Mouse (Mus musculus) 3134 (cell line): ENCODE data around the gene Ap3d1.

Experiments
- DNase-seq: peaks from one replicate; pipeline ENCODE4 v3.0.0-alpha.2; 2011; ENCODE audit warnings: low spot score; ENCODE audit not compliant: insufficient read length; ENCODE audit errors: extremely low read depth

Gene Ap3d1

GRCm38 (mm10) chr10:80742180-80742978 lies at the start of gene Ap3d1:
TSS of gene Ap3d1 (minus strand) at chr10:80742264.
- peak; percentile 96 for DNase-seq

- DNase-seq: peak; percentile 35
These were observed 49.6 kb upstream of the Ap3d1 start for GRCm38 (mm10) chr10:80791476-80792174.

DNA sequence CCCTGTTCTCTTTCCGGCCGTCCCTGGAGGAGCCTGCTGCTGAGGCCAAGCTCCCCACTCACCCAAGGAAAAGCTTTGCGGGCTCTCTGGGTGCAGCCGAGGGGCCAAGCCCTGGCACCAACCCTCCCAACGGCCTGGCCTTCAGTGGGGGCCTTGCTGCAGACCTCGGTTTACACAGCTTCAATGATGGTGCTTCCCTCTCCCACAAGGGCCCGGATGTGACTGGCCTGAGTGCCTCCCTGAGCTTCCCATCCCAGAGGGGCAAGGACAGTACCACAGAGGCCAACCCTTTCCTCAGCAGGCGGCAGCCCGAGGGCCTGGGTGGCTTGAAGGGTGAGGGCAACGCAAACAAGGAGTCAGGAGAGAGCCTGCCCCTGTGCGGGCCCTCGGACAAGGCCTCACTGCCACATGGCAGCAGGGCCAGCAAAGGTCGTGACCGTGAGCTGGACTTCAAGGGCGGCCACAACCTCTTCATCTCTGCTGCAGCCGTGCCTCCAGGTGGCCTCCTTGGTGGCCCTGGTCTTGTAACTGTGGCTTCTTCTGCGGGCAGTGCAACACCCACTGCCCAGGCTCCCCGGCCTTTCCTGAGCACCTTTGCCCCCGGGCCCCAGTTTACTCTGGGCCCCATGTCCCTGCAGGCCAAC lies 48.8 kb upstream of the Ap3d1 start:
- DNase-seq: no peak

DNA sequence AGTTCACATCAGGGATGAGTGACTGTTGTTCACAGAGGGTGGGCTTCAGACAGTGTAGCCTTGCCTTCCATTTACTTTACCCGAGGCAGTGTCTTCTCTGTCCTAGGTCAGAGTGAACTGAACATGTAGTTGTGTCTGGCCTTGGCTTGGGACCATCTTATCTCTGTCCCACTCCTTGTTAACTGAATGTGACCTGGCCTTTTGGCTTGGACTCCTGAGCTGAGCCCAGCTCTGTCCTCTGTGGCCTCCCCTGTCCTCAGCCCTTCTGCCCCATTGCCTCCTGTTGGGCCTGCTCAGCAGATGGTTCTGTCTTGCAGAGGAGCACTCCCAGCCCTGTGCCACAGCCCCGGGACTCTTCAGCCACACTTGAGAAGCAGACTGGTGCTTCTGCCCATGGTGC lies 45.5 kb upstream of the Ap3d1 start:
- no peak for DNase-seq

DNA sequence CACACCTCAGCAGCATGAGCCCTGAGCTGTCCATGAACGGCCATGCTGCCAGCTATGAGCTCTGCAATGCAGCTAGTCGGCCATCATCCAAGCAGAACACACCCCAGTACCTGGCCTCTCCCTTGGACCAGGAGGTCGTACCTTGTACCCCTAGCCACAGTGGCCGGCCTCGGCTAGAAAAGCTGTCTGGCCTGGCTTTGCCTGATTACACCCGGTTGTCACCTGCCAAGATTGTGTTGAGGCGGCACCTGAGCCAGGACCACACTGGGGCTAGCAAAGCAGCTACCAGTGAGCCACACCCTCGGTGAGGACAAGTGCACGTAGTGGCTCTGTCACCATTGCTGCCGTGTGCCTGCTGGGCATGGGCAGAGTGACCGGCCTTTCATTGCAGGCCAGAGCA lies 43.9 kb upstream of the Ap3d1 start:
- DNase-seq: no peak

- DNase-seq: no peak
These were observed 42.8 kb upstream of the Ap3d1 start for GRCm38 (mm10) chr10:80784871-80785270.

- DNase-seq: no peak
These were observed 42.2 kb upstream of the Ap3d1 start for GRCm38 (mm10) chr10:80784302-80784701.

GRCm38 (mm10) chr10:80779565-80779964 lies 37.5 kb upstream of the Ap3d1 start:
- DNase-seq: no peak

GRCm38 (mm10) chr10:80777123-80777522 lies 35.1 kb upstream of the Ap3d1 start:
- DNase-seq: no peak

DNA sequence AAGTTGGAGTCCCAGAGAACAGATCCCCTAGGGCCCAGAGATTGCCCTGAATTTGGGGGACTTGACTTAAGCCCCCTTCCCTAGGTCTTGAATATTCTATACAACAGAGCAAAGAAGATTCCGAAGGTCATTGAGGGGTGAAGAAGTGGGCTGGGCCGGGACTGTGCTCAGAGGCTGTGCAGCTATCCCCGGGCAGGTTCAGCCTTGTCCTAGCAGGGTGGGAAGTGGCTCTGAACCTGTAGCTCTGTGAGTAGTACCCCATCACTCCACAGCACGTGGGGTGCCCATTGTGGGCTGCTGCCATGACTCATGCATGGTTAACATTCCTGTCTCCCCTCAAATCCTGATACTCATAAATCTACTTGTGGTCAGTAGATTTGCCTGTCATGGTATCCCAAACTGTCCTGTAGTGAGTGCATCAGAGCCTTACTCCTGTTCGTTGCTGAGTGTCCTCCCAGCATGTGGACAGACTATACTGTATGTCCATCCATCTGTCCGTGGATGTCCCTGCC lies 34.4 kb upstream of the Ap3d1 start:
- no peak for DNase-seq

- DNase-seq: no peak
These were observed 33.7 kb upstream of the Ap3d1 start for GRCm38 (mm10) chr10:80775731-80776130.

DNA sequence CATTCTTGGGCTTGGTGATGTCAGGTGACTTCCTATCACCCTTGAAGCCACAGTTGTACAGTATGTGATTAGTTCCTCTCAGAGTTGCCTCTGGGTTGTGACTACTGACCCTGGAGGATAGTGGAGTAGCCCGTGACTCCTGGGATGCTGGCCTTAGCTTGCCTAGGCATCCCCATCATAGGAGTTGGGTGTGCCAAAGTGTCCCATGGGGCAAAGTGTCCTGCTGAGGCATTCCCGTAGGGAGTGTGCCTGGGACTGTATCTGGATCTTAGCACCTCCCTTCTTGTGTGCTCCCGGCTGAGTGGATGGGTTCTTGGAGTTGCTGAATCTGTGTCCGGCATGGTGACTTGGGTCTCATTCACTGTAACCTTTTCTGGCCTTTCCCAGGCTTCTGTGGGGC lies 32.9 kb upstream of the Ap3d1 start:
- no peak for DNase-seq

GRCm38 (mm10) chr10:80774549-80774948 lies 32.5 kb upstream of the Ap3d1 start:
- peak; percentile 62 for DNase-seq

DNA sequence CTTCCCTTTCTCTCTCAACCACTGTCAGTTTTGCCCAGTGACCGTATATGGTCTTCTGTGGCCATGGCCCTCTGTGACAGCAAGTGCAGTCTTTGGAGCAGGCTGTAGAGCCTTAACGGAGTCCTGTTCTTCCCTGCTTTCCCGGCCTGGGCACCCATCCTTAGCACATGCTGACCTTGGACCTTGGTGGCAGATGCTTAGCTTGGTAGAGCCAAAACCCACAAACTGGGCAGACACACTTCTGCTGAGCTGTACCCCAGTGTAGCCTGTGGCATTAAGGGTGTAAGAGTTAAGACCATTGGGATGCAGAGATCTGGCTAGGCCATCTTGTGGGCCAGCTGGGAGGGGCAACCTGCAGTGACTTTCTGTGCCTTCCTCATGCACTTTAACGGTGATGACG lies 31.8 kb upstream of the Ap3d1 start:
- no peak for DNase-seq

- DNase-seq: no peak
These were observed 26.3 kb upstream of the Ap3d1 start for GRCm38 (mm10) chr10:80768365-80768764.

GRCm38 (mm10) chr10:80766161-80766815 lies 24.2 kb upstream of the Ap3d1 start:
- no peak for DNase-seq

- no peak for DNase-seq
These were observed 23.7 kb upstream of the Ap3d1 start for GRCm38 (mm10) chr10:80765746-80766145.

GRCm38 (mm10) chr10:80763502-80763901 lies 21.4 kb upstream of the Ap3d1 start:
- DNase-seq: no peak

GRCm38 (mm10) chr10:80761821-80762220 lies 19.8 kb upstream of the Ap3d1 start:
- no peak for DNase-seq

- no peak for DNase-seq
These were observed 18.8 kb upstream of the Ap3d1 start for GRCm38 (mm10) chr10:80760596-80761524.
